ENCODE assay signal across 23 mouse cellular contexts in genomic region chr11:118178236-118178635, GRCm38 (mm10).
"Had no signal": no experiment of that assay in that cellular context is flagged by ENCODE, and none has a peak within 500 bp of the region (broad histone marks: within the 10 kb centered on the region; RNA-seq: fewer than 3 reads in every experiment).

No protein-coding gene starts in this region.

- H3K27me3 ChIP-seq: limb, embryonic 12.5 days; liver, embryonic 12.5 days; liver, embryonic 15.5 days; lung, embryonic 15.5 days; midbrain, embryonic 13.5 days had no signal

- H3K4me1 ChIP-seq: limb, embryonic 12.5 days; liver, embryonic 15.5 days; lung, embryonic 15.5 days; midbrain, embryonic 10.5 days; midbrain, embryonic 13.5 days had no signal

- ATAC-seq: intestine, embryonic 16.5 days; liver, embryonic 12.5 days; midbrain, embryonic 13.5 days; midbrain, embryonic 16.5 days had no signal

- H3K9me3 ChIP-seq: limb, embryonic 12.5 days; liver, embryonic 12.5 days; liver, embryonic 15.5 days; lung, embryonic 15.5 days; midbrain, embryonic 10.5 days; midbrain, embryonic 13.5 days had no signal

- H3K27ac ChIP-seq: layer of hippocampus, adult 2 months; left cerebral cortex, adult 2 months; limb, embryonic 12.5 days; liver, embryonic 12.5 days; liver, embryonic 15.5 days; lung, embryonic 15.5 days; midbrain, embryonic 10.5 days; midbrain, embryonic 13.5 days; stomach, postnatal 0 days had no signal

- H3K4me3 ChIP-seq: layer of hippocampus, adult 2 months; left cerebral cortex, adult 2 months; limb, embryonic 12.5 days; liver, embryonic 12.5 days; liver, embryonic 15.5 days; lung, embryonic 15.5 days; midbrain, embryonic 10.5 days; midbrain, embryonic 13.5 days had no signal

- H3K4me2 ChIP-seq: limb, embryonic 12.5 days; liver, embryonic 12.5 days; liver, embryonic 15.5 days; lung, embryonic 15.5 days; midbrain, embryonic 13.5 days had no signal

- H3K9ac ChIP-seq: limb, embryonic 12.5 days; liver, embryonic 12.5 days; liver, embryonic 15.5 days; lung, embryonic 15.5 days; midbrain, embryonic 13.5 days had no signal

- DNase-seq: kidney, adult 18-20 months; kidney, adult 9 months; kidney, postnatal 14 days; layer of hippocampus, postnatal 36 days; liver; lung, adult 18-20 months; lung, postnatal 10 days; lung, postnatal 36 days; right cerebral cortex, adult 18-20 months; right cerebral cortex, postnatal 14 days; right cerebral cortex, postnatal 4 days; thymus, postnatal 25 days had no signal
